Mouse (Mus musculus): ENCODE results near the gene Otp.

Otp gene

GRCm38 (mm10) chr13:94875396-94875880, at the start of gene Otp:
Gene Otp, plus strand, starts transcription at chr13:94875602.
- DNase-seq = peak in 1 of 2 experiments; percentile 10

DNA sequence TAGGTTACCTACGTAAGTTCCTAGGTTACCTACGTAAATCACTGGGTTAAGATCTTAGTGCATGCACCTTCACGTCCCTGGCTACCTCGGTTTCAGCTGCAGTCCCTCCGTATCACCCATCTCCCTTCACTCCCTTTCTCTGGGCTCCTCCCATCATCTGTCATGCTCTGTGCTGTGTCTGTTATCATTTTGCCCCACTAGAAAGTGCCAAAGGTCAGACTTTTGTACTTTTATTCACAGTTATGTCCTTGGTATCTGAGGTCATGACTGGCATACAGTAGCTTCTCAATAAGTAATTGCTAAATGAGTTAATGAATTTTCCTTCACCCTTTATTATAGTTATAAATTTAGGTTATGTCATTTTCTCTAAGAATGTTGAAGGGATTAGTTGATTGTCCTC, 49.0 kb upstream of the Otp start:
- DNase-seq = no peak

DNA sequence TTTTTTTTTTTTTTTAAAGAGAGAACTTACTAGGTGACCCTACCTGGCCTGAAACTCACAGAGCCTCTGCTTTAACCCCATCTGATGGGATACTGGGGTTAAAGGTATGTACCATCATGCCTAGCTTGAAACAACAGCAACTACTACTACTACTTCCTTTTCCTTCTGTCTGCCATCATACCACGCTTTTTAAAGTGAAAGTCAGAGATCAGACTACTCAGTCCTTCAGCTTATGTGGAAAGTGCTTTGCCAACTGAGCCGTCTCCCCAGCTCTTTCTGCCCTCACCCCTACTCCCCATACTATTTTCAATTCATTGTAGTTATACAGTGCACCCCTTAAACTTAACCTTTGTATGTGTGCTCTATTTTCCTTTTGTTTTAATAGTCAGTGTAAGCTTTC, 48.4 kb upstream of the Otp start:
- DNase-seq = no peak

DNA sequence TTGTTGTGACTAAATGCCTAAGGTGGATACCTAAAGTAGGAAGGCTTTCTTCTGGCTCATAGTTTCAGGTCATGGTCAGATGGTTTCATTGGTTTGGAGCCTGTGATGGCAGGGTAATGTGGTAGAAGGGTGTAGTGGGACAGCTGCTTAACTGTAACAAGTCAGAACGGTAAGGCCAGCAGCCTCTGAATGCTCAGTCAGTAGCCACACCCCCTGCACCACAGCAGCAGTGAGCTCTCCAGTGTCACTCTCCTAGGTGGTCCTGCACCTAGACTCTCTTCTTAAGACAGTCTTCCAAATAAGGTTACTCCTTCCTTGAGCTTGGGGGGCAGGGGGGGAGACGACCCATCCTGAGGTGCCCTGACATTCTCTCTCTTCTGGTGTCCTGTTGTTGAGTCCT, 47.6 kb upstream of the Otp start:
- no peak for DNase-seq

- no peak for DNase-seq
These were observed 37.2 kb upstream of the Otp start for GRCm38 (mm10) chr13:94838047-94838720.

- no peak for DNase-seq
These were observed 36.6 kb upstream of the Otp start for GRCm38 (mm10) chr13:94838756-94839337.

GRCm38 (mm10) chr13:94843236-94843635, 32.2 kb upstream of the Otp start:
- DNase-seq = no peak

- no peak for DNase-seq
These were observed 27.5 kb upstream of the Otp start for GRCm38 (mm10) chr13:94847870-94848269.

GRCm38 (mm10) chr13:94849351-94849750, 26.1 kb upstream of the Otp start:
- DNase-seq = no peak

GRCm38 (mm10) chr13:94858016-94858575, 17.3 kb upstream of the Otp start:
- DNase-seq = no peak

DNA sequence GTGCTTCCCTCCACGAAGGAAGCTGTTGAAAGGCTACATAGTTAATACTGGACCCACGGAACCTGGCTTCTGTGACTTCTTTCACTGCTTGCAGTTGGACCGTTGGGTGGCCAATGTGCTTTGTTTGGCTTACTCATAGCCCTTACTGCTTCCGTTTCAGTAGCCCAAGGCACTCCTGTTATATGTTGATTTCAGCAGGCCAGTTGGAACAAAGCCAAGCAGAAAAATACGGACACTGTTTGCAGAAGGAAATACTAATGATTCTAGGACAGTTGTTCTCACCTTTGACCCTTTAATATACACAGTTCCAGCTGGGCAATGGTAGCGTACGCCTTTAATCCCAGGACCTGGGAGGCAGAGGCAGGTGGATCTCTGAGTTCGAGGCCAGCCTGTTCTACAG, 16.1 kb upstream of the Otp start:
- no peak for DNase-seq

GRCm38 (mm10) chr13:94862491-94863230, 12.7 kb upstream of the Otp start:
- no peak for DNase-seq

DNA sequence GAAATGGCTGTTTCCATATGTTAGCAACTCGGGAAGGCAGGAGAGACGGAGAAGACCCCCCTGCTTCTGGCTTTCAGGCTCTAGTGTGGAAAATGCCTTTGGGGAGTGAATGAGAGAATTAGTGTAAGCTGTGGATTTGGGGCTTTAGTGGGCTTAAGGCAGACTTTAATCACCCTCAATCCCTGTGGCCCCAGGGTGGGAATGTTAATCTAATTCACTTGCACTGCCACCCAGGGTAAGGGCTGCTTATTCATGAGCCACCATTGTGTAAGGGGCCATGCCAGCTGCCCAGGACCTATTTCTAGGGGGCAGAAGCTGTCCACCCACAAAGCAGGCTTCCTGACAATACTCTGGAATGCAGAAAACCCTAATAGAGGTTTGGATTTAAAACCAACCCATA, 8.5 kb upstream of the Otp start:
- no peak for DNase-seq

GRCm38 (mm10) chr13:94867772-94868171, 7.6 kb upstream of the Otp start:
- no peak for DNase-seq

GRCm38 (mm10) chr13:94868478-94868950, 6.9 kb upstream of the Otp start:
- DNase-seq = peak; percentile 11 to 25

GRCm38 (mm10) chr13:94869541-94869940, 5.9 kb upstream of the Otp start:
- peak in 1 of 2 experiments; percentile 14 for DNase-seq

GRCm38 (mm10) chr13:94870071-94870460, 5.3 kb upstream of the Otp start:
- DNase-seq = peak in 1 of 2 experiments; percentile 14

DNA sequence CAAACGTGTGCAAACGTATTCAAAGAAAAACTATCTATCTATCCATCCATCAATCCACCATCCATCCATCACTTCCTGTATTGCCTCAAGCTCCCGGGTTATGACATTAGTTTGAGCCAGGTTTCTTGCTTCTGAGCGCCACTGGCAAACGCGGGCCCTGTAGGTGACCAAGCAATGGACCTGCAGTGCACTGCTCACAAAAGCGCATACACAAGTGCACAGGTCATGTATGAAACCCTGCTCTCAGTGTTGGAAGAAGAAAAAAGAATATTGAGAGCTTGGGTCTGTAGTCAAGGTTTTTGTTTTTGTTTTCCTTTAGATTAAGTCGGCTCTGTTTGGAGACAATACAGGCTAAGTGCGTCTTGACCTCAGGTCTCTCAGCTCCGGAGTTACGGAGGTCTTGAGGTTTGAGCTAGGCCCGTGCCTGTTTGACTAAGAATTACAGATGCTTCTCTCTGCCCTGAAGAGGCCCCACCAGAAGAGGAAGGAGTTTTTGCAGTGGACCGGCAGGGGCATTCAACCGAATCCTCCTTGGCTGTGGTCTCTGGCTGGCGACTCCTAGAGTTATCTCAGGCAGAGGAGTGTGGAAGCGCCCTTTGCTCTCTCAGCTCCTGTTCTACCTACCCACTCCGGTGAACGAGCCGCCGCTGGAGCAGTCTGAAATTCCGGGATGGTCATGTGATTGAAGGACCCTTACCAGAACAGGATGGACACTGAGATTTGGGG, 4.8 kb upstream of the Otp start:
- peak in 1 of 2 experiments; percentile 17 for DNase-seq

GRCm38 (mm10) chr13:94871806-94872320, 3.5 kb upstream of the Otp start:
- DNase-seq = peak in 1 of 2 experiments; percentile 5

DNA sequence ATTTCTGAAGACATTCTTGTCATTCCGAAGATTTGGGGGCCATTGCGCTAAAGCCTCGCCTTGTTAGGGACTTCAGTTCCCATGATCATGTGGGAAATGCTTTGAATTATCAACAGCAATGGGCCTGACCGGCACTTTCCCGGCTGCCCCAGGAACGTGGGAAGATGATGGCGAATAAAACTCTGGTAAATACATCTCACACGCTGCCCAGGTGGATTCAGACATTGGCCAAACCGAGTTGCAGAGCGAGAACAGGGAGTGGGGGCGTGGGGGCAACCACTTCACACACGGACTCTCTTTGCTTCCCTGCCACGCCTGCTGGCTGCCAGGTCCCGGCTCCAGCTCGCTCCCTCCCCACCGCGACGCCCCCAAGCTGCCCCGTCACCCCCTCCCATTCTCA, 3.0 kb upstream of the Otp start:
- peak in 1 of 2 experiments; percentile 13 for DNase-seq

- peak in 1 of 2 experiments; percentile 19 for DNase-seq
These were observed 2.0 kb upstream of the Otp start for GRCm38 (mm10) chr13:94873111-94874038.

Measured in cerebellum, postnatal 36 days (tissue).